23 mouse cellular contexts compared by ENCODE assay signal in genomic region chr5:30127921-30128597, GRCm38 (mm10). TPM values are rescaled to one million over a fixed set of nuclear protein-coding genes. Genes with fewer than 3 reads are reported as not detected.
A peak's percentile ranks its signal among the peaks of the same experiment; 100 is the strongest.
DNase-seq lines count a peak whose midpoint lies in the region; ATAC-seq and TF ChIP-seq lines count a peak whose summit lies in the region.
"Had no signal": no experiment of that assay in that cellular context is flagged by ENCODE, and none has a peak within 500 bp of the region (broad histone marks: within the 10 kb centered on the region; RNA-seq: fewer than 3 reads in every experiment).

No protein-coding gene starts in this region.

- DNase-seq in heart, adult 11 months: peak; percentile 87
- DNase-seq in heart, postnatal 10 days: no peak
- DNase-seq in retina, adult 2 months (ENCODE audit: low read depth, low spot score): peak; percentile 77
- DNase-seq in retina, embryonic 14.5 days (ENCODE audit: low spot score): no peak
- DNase-seq in retina, postnatal 1 day: peak; percentile 59
- DNase-seq in c-Kit-positive CD71-positive TER-119-positive erythroid progenitor cells, embryonic 14.5 days (ENCODE audit: low spot score): no peak
- DNase-seq in liver, postnatal 0 days: no peak
- DNase-seq: adrenal gland, postnatal 14 days; cerebellum, adult 11 months; cerebellum, adult 8-10 months; cerebellum, postnatal 25 days; gastrocnemius, postnatal 25 days had no signal

- no peaks in the 10 kb centered on the region for H3K4me1 ChIP-seq in liver, postnatal 0 days (ENCODE audit: insufficient read depth)
- H3K4me1 ChIP-seq: embryonic facial prominence, embryonic 12.5 days; forebrain, embryonic 15.5 days; hindbrain, embryonic 10.5 days had no signal

- no peak for TF ChIP-seq CTCF in liver, postnatal 0 days (IDR thresholded peaks at IDR 0.05; ENCODE audit: low read depth)

- intact Hi-C loops in heart, postnatal 10 days (cut with DNase I): no loop called here

- H3K4me2 ChIP-seq in liver, postnatal 0 days (ENCODE audit: low read depth, low read length): no peak overlapping the region
- H3K4me2 ChIP-seq: embryonic facial prominence, embryonic 12.5 days; forebrain, embryonic 15.5 days; hindbrain, embryonic 14.5 days had no signal

- H3K9ac ChIP-seq in liver, postnatal 0 days (replicated peaks): no peak overlapping the region
- H3K9ac ChIP-seq: embryonic facial prominence, embryonic 12.5 days; forebrain, embryonic 15.5 days; hindbrain, embryonic 14.5 days had no signal

- no peak for ATAC-seq in liver, postnatal 0 days
- ATAC-seq: activated CD4-positive, CD25-positive, alpha-beta regulatory T cell, adult 4 months; forebrain, embryonic 15.5 days; Patski had no signal

- no peaks in the 10 kb centered on the region for H3K27me3 ChIP-seq in liver, postnatal 0 days (ENCODE audit: insufficient read depth, low read length)
- H3K27me3 ChIP-seq: embryonic facial prominence, embryonic 12.5 days; forebrain, embryonic 15.5 days; Patski had no signal

- 87% methylated on average over 13 of the region's 13 CpGs for WGBS in liver, postnatal 0 days (ENCODE audit: insufficient replicate concordance)

- H3K27ac ChIP-seq in liver, postnatal 0 days (ENCODE audit: low read depth): no peak overlapping the region
- H3K27ac ChIP-seq: embryonic facial prominence, embryonic 12.5 days; forebrain, embryonic 15.5 days; hindbrain, embryonic 10.5 days; hindbrain, embryonic 14.5 days had no signal

- H3K4me3 ChIP-seq in liver, postnatal 0 days (ENCODE audit: low read depth, low read length): no peak overlapping the region
- H3K4me3 ChIP-seq: embryonic facial prominence, embryonic 12.5 days; forebrain, embryonic 15.5 days; hindbrain, embryonic 10.5 days had no signal

- no peak for TF ChIP-seq EP300 in liver, postnatal 0 days (IDR thresholded peaks at IDR 0.05; ENCODE audit: low read depth)

- H3K9me3 ChIP-seq in liver, postnatal 0 days (ENCODE audit: low read length): no peaks in the 10 kb centered on the region
- H3K9me3 ChIP-seq: embryonic facial prominence, embryonic 12.5 days; forebrain, embryonic 15.5 days; hindbrain, embryonic 10.5 days had no signal

- peaks cover 87% of the 10 kb centered on the region for H3K36me3 ChIP-seq in liver, postnatal 0 days (replicated peaks; ENCODE audit: insufficient read depth, low read length)

RNA-seq across cellular contexts. Expression of gene 3110082J24Rik, which starts 22.2 kb away (rescaled TPM):
- not detected for total RNA-seq in heart, postnatal 10 days (2021)
- not detected in 2 replicates for polyA plus RNA-seq in liver, postnatal 0 days (2015; fragmentation: Nextera tagmentation; extraction: Ambion mirVana)
- total RNA-seq: adrenal gland, adult 18-20 months; adrenal gland, postnatal 14 days; gastrocnemius, adult 18-20 months; gastrocnemius, postnatal 25 days; granulocyte monocyte progenitor cell, adult 5-6 weeks; heart, postnatal 25 days had no signal
- polyA plus RNA-seq: activated CD4-positive, CD25-positive, alpha-beta regulatory T cell, adult 4 months; heart, embryonic 14.5 days; Patski had no signal

RNA-seq across cellular contexts. Expression of gene Garem2, which starts 23.1 kb away (rescaled TPM):
- total RNA-seq in heart, postnatal 10 days (2021): under 1 TPM; 0.22 to 0.26 TPM
- polyA plus RNA-seq in liver, postnatal 0 days (2015; fragmentation: Nextera tagmentation; extraction: Ambion mirVana): 0.02 TPM in 1 of 2 replicates, not detected in the other
- total RNA-seq: adrenal gland, adult 18-20 months; gastrocnemius, adult 18-20 months; gastrocnemius, postnatal 25 days; granulocyte monocyte progenitor cell, adult 5-6 weeks had no signal
- polyA plus RNA-seq: activated CD4-positive, CD25-positive, alpha-beta regulatory T cell, adult 4 months had no signal

RNA-seq across cellular contexts. Expression of gene Hadha, which starts 26.9 kb away (rescaled TPM):
- 1,000 to 10,000 TPM; 1,297 to 1,510 TPM for total RNA-seq in heart, postnatal 10 days (2021)
- 224 and 228 TPM in 2 replicates for polyA plus RNA-seq in liver, postnatal 0 days (2015; fragmentation: Nextera tagmentation; extraction: Ambion mirVana)

RNA-seq across cellular contexts. Expression of gene Hadhb, which starts 27.0 kb away (rescaled TPM):
- 1,000 to 10,000 TPM; 1,544 to 1,693 TPM for total RNA-seq in heart, postnatal 10 days (2021)
- polyA plus RNA-seq in liver, postnatal 0 days (2015; fragmentation: Nextera tagmentation; extraction: Ambion mirVana): 421 and 447 TPM in 2 replicates

RNA-seq across cellular contexts. Expression of gene Tyms, which starts 54.6 kb away (rescaled TPM):
- 10 to 100 TPM; 20.2 to 20.5 TPM for total RNA-seq in heart, postnatal 10 days (2021)
- polyA plus RNA-seq in liver, postnatal 0 days (2015; fragmentation: Nextera tagmentation; extraction: Ambion mirVana): 84.6 and 101 TPM in 2 replicates

Comparison
In these comparisons a context has a peak if more than half of its experiments do, and no peak if none do; other contexts are left out.
1. DNase-seq: peak in heart, adult 11 months (single experiment), retina, adult 2 months (single experiment) and retina, postnatal 1 day (single experiment); none in heart, postnatal 10 days (0 of 2), retina, embryonic 14.5 days (single experiment), c-Kit-positive CD71-positive TER-119-positive erythroid progenitor cells, embryonic 14.5 days (single experiment) and liver, postnatal 0 days (single experiment).